Mouse (Mus musculus): Measurements from ENCODE around the gene Prr7.

Prr7 gene

GRCm38 (mm10) chr13:55449205-55449604, 14.9 kb upstream of the Prr7 start:
- DNase-seq (ENCODE audit: low spot score): no peak

GRCm38 (mm10) chr13:55449679-55450441, 14.2 kb upstream of the Prr7 start:
- no peak for DNase-seq (ENCODE audit: low spot score)

- DNase-seq (ENCODE audit: low spot score): peak; percentile 58
Observed at GRCm38 (mm10) chr13:55450511-55450980, 13.5 kb upstream of the Prr7 start.

GRCm38 (mm10) chr13:55451296-55451695, 12.8 kb upstream of the Prr7 start:
- no peak for DNase-seq (ENCODE audit: low spot score)

- no peak for DNase-seq (ENCODE audit: low spot score)
Observed at GRCm38 (mm10) chr13:55451785-55452549, 12.1 kb upstream of the Prr7 start.

GRCm38 (mm10) chr13:55462965-55463364, 1.1 kb upstream of the Prr7 start:
- DNase-seq (ENCODE audit: low spot score): no peak

GRCm38 (mm10) chr13:55463399-55464026, 554 bp upstream of the Prr7 start:
- DNase-seq (ENCODE audit: low spot score): no peak

GRCm38 (mm10) chr13:55465184-55465583, 1.1 kb downstream of the Prr7 start:
- peak; percentile 65 for DNase-seq (ENCODE audit: low spot score)

GRCm38 (mm10) chr13:55465830-55466440, 1.9 kb downstream of the Prr7 start:
- no peak for DNase-seq (ENCODE audit: low spot score)

- DNase-seq (ENCODE audit: low spot score): no peak
Observed at GRCm38 (mm10) chr13:55468851-55469560, 4.9 kb downstream of the Prr7 start.

GRCm38 (mm10) chr13:55470372-55470771, 6.3 kb downstream of the Prr7 start:
- peak; percentile 77 for DNase-seq (ENCODE audit: low spot score)

- DNase-seq (ENCODE audit: low spot score): peak; percentile 82
Observed at GRCm38 (mm10) chr13:55471156-55471818, 7.2 kb downstream of the Prr7 start.

GRCm38 (mm10) chr13:55471819-55472131, 7.7 kb downstream of the Prr7 start:
- no peak for DNase-seq (ENCODE audit: low spot score)

- DNase-seq (ENCODE audit: low spot score): peak; percentile 71
Observed at GRCm38 (mm10) chr13:55472132-55473022, 8.3 kb downstream of the Prr7 start.

- DNase-seq (ENCODE audit: low spot score): no peak
Observed at GRCm38 (mm10) chr13:55473076-55473831, 9.2 kb downstream of the Prr7 start.

GRCm38 (mm10) chr13:55473961-55474360, 9.9 kb downstream of the Prr7 start:
- no peak for DNase-seq (ENCODE audit: low spot score)

- peak; percentile 84 for DNase-seq (ENCODE audit: low spot score)
Observed at GRCm38 (mm10) chr13:55474621-55475069, 10.6 kb downstream of the Prr7 start.

GRCm38 (mm10) chr13:55475750-55476149, 11.7 kb downstream of the Prr7 start:
- no peak for DNase-seq (ENCODE audit: low spot score)

- DNase-seq (ENCODE audit: low spot score): no peak
Observed at GRCm38 (mm10) chr13:55476256-55476655, 12.2 kb downstream of the Prr7 start.
